Mouse (Mus musculus): ENCODE results near the gene Wfdc8.

Wfdc8 gene

DNA sequence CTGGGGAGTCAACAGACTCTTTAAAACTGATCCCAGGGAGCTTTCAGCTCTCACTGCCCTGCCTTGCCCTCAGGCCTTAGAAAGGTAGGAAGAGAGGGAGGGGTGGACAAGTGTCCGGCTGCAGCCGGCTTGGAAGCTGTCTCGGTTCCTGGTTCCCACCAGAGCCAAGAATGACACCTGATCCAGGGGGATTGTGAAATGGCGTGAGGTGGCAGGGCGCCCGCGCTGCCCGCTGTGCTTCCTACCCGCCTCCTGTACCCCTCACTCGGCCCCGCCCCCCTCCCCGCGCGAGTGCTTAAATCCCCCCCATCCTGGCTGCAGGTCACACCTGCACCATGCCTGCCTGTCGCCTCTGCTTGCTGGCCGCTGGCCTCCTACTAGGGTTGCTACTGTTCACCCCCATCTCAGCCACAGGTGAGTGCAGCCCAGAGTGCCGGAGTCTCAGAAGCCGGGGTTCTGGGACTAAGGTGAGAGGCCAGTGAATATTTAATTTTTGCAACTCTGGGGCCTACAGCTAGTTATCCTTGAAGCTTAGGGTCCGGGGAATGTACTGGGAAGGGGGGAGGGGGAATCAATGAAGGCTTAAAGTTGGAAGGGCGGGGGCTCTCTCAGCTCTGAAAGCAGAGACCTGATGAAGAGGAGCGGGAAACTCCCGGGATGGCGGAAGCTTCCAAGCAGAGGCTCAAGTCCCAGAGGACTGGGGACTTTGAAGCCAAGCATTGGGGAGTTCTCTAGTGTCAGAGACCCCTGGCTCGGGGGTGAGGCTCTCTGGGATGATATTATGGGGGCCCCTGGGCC lies 50.8 kb downstream of the Wfdc8 start, which contains the start of gene Wfdc2:
Wfdc2 (plus strand) TSS at position 23 of the 798 bp plus-strand sequence.
- DNase-seq: no peak

DNA sequence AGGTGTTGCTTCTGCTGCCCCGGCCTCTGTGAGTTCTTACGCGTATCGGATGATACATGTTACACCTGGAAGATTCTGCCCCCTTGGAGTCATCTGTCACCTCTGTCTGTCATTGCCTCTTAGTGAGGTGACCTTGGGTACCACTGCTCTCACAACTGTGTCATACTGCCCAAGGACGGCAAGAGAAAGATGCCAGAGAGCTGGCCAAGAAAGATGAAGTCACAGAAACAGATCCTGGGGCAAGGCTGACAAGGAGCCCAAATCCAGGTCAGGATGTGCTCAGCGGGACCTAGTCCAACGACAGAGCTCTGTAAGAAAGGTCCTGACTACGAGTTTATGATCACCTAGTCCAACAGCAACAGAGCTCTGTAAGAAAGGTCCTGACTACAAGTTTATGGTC lies 53.3 kb downstream of the Wfdc8 start:
- no peak for DNase-seq

DNA sequence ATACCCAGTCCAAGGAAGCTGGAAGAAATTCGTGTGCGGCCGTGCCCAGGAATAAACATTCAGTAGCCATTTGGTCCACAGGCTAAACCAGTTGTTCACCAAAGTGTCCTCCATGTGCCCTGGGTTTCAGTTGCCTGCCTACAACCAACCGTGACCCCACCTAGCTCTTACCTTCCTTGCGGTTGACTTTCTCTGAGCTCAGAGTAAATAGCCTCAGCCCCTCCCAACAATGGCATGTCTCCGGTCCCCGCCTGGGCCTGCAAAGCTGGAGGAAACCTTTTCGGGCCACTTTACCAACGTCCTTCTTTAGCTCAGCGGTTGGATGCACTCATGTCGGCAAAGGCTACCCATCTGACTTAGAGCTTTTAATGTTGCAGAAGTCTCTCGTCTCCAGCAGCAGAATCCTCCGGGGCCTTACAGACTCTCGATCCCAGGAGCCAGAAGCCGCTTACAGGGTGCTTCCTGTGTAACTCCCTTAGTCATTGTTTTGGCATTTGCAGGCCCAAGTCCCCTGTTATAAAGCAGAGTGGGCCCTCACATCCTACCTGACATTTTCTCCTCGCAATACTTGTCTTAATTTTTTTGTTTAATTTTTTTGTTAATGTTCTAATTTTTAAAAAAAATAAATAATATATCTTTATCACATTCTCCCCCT lies 54.3 kb downstream of the Wfdc8 start:
- no peak for DNase-seq

DNA sequence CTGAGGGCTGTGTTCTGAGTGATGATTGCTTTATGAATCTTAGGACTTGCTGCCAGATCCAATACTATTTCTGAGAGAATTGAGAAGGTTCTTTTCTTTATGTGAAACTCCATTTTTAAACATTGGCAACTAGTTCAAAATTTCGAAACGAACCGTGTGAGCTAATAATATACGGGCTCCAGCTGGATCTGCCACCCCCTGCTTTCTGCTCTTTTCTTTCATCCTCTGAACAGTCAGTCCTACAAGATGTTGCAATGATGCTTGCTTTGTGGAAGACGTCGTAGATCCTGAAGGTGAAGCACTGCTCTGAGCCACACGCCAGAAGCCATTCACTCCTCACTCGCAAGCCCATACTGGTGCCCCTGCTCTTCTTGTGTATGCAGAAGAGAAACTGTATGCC lies 55.0 kb downstream of the Wfdc8 start:
- DNase-seq: no peak

DNA sequence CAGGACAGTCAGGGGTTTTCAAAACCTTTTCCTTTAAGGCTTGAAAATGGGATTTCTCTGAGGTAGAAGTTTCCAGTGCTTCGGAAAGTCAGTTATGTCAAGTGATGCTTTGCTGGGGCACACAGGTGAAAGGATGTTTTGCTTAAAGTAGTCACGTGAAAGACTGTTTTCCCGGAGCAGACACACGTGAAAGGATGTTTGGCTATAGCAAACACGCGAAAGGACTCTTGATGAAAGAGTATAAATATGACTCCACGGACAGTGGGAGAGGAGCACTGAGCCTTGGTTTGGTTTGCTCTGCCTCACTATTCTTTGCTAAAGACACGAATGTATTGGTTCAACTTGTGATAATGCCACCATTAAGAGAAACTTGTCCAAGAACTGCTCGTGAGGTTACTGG lies 61.9 kb downstream of the Wfdc8 start:
- DNase-seq: no peak

DNA sequence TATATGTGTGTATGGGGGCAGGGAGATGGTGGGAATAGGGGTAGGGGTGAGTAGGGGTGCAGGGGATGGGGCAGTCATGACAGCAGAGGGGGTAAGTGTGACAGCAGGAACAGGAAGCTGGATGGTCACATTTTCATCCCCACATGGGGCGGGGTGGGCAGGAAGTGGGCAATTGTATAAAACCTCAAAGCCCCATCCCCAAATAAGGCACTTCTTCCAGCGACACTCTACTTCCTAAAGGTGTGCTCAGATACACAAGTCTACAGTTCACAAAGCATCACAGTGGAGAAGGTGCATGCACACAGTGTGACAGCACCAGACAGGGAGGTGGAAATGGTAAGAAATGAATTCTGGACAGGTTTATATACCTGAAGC lies 62.5 kb downstream of the Wfdc8 start:
- DNase-seq: no peak

DNA sequence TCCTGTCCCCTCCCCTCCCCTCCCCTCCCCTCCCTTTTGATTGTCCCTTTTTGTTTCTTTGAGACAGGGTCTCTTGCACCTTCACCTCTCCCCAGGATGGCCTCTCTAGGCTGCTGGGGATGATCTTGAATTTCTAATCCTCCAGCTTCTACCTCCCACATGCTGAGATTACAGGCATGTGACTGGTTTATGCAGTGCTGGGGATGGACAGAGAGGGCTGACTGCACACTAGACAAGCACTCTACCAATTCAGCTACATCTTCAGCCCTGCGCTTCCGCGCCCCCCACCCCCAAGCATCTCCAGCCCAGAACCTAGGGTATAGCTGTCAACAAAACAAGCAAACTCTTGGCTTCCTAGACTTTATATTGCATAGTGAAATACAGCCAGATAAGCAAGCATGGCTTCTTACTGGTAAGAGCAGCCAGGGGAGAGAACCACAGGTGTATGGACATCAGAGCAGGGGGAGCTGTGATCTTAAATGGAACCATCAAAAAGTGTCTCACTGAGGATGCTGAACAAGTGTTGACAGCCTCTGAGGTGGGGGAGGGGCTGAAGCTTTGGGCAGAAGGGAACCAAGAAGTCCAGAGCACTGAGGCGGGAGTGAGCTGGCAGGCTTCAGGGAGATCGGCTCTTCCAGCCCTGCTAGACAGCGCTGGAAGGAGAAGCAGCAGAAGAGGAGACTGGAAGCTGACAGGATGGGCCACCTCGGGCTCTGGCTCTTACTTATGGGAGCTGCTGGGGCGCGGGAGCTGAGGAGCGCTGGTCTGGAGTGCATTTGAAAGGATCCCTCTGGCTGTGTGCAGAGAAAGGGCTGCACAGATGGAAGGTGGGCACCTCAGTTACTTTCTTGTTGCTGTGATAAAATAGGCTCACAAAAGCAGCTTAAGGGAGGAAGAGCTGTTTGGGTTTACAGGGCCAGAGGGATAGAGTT lies 63.2 kb downstream of the Wfdc8 start:
- no peak for DNase-seq

DNA sequence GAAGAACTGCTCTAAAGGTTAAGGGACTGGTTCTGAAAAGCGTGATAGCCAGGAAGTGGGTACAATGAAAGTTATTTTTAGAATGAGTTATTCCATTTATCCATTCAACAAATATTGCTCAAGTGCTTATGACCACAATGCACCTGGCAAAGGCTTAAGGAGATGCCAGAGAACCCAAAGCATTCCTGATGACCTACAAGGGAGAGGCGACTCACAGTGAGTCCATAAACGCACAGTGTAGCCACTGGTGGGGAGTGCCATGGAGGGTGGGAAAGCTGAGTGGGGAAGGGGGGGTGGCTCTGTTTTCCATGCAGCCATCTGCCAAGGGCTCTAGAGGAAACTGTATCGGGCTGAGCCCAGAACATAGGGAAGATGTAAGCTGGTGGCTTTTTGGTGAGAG lies 64.1 kb downstream of the Wfdc8 start:
- no peak for DNase-seq
